Mouse (Mus musculus) lung, postnatal 0 days (tissue): ENCODE measurements around the gene Scmh1.

Source experiments
- CTCF ChIP-seq: IDR thresholded peaks from 2 replicates; pipeline ENCODE4 v1.5.1; 2016; ENCODE audit warnings: antibody characterized with exemption, mild to moderate bottlenecking
- EP300 ChIP-seq: IDR thresholded peaks from 2 replicates; pipeline ENCODE4 v1.6.1; 2016; ENCODE audit warnings: antibody characterized with exemption, mild to moderate bottlenecking, control low read depth

- no peak for TF ChIP-seq CTCF
- peak; percentile 64 for TF ChIP-seq EP300
Measured at GRCm38 (mm10) chr4:120556592-120556991, 151.5 kb downstream of the Scmh1 start.
